Mouse (Mus musculus) colon, adult 2 months (tissue): ENCODE data around the gene Gm49403. TPM values are rescaled to one million over a fixed set of nuclear protein-coding genes. Genes with fewer than 3 reads are reported as not detected.

ENCODE experiments used
- polyA plus RNA-seq: library from polyadenylated mRNA; depleted of rRNA; stranded (reverse); fragments of >200 nt; gene quantifications from 2 replicates; pipeline ENCODE4 v1.2.3, GENCODE M21; 2012; rRNA removed

The Gm49403 gene
- polyA plus RNA-seq, result not detected in 2 replicates

DNA sequence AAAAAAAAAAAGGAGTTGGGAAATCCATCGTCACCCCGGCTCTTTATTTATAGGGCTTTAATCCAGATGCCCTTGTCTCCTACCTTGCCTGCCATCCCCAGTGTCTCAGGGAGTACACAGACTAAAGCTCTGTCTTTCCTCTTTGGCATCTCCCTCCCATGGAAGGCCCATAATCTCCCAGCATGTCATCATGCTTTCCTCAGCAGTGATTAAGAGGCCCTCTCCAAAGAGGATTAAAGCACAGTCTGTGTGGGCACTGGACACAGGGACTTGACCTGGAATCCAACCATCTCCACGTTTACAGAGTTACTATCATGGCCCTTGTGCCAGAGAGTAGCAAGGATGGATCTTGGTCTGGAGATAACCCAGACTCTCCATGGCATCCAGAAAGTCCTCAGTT is at the start of gene Gm49403, which contains the start of gene Lbhd1:
Gene Gm49403 (plus strand): TSS at position 315 of the 400 bp plus-strand sequence.
Gene Lbhd1 (plus strand): TSS at position 117 of the 400 bp plus-strand sequence.

DNA sequence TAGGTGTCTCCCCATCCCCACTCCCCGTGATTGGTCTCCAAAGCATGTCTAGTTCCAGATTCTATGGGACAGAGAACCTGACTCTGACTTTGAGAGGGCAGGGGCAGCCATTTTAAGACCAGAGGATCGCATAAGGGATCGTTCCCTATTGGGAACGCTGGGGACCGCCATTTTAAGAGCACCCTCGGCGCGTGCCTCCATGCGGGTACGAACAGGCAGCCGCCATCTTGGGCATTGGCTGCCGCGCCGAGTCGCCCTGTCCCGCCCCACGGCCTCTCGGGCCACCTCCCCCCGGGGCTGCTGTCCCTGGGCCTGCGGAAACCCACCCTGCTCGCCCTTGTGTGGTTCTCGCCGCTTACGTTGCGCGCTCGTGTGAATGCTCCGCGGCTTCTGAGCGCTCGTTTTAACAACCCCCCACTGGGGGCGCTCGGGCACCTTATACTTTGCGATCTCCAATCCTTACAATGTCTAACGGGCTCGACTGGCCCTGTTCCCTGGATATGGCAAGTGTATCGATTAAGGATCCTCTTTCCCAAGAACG is 46.4 kb upstream of the Gm49403 start, which contains the start of gene Bscl2:
Gene Bscl2 (plus strand): TSS at position 217 of the 541 bp plus-strand sequence.

DNA sequence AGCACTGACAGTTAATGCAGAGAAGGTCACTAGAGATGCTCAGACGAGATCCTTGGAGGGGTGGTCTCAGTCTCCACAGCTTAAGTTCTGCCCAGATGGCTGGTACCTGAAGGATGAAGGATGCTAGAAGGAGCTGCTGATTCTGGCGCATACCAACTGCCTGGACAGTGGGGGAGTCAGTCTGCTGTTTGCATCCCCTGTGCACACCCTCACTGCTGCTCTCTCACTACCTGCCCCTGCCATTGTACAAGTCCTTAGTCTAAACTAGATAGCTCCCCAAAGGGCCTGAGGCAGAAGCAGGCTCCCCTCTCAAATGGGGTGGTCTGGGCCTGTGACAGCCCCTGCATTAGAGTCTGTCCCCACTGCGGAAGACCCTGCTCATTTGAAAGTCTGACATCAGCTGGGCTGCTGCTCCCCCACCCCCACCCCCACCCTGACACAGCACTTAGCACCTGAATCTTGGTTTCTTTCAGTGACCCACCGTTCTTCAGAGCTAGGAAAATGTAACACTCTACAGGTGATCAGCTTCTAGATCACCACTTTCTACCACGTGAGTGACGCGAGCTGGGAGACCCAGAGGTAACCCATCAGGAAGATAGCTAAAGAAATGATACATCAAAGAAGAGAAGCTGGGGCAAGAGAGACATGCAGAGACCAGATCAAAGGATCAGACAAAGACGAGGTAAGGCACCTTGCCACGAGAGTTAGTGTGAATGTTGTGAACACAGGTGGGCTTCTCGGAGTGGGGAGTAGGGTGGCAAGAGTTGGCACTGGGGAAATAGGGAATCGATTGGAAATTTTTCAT is 44.4 kb upstream of the Gm49403 start, which contains the start of gene Gng3:
Gene Gng3 (minus strand): TSS at position 92 of the 805 bp plus-strand sequence.

DNA sequence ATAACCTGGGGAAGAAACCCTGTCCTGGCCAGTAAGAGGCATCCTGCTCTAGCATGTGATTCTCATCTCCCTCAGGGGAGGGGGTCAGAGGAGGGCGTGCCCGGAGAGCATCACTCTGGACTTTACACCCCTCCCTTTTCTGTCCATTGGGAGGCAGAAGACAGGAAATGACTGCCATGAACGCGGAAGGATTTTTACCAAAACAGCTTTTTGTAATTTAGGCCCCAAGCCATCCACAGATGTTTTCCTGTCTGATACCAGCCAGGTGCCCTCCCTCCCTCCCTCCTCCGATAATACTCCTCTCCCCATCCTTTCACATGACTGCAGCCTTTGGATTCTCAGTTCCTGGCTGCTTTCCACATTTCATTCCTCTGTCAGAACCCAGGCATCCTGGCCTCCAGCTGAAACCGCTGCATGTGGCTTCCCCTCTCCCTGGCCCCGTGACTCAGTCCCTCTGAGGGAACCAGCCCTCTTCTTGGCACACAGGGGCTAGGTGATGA is 33.3 kb upstream of the Gm49403 start, which contains the start of gene Lrrn4cl:
Gene Lrrn4cl (plus strand): TSS at position 367 of the 500 bp plus-strand sequence.

DNA sequence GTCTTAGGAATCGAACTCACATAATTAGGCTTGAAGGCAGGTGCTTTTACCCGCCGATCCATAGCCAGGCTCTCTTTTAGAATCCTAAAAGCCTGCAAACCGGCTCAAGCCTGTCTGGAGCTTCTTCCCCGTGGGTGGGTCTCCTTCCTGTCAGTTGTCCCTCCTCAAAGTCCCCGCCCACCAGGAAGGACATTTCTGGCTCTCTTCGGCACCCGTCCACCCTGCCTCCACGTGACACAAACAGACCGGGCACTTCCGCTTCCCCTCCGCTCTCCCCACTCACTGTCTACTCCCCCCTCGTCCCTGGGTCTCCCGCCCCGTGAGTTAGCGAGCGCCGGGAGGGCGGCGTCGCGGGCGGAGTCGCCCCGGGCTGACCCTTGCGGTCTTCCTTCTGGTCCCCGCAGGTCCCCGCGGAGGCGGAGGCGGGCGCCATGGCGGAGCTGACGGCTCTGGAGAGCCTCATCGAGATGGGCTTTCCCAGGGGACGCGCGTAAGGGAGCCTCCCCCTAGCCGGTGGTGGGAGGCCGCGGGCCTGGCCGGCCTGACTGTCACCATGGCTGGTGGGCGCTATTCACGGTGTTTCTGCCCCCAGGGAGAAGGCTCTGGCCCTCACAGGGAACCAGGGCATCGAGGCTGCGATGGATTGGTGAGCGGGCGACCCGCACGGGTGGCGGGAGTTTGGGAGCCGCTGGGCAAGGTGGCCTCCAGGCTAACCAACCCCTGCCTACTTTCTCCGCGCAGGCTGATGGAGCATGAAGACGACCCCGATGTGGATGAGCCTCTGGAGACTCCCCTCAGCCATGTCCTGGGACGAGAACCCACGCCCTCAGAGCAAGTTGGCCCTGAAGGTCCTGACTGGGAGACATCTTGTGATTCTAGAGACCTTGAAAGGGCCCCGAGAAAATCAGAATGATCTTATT is 12.2 kb upstream of the Gm49403 start, which contains the start of gene Ubxn1:
Gene Ubxn1 (plus strand): TSS at position 230 of the 920 bp plus-strand sequence.

DNA sequence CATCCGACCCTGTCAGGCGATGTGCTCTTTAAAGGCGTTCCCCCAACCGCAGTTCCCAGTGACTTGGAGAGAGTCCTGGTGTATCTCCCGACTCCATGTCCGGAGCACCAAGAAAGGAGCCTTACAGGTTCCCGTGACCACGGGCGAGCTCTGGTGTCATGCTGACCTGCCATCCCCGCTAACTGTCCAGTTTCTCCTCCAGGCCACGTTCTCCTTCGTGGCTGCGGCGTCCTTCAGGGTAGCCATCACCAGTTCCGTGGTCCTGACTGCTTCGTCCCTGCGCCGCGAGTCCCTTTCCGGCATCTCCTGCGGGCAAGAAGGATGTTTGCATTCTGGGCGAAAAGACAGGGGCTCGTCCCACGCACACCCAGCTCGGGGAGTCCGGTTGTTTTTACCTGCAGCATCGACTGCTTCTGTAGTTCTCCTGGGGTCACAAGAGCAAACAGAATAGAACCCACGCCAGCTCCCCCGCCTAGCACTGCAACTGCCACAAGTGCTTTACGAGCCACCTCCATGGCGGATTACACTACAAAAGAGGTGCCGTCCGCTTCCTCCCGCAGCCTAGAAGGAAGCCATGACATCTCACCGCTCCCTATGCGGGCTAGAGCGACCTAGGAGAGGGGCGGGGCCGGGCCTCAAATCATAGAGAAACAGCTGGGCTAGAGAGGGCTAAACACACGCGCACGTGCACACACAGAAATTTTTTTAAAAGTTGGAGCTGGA is 3.3 kb upstream of the Gm49403 start, which contains the start of gene Uqcc3:
Gene Uqcc3 (minus strand): TSS at position 613 of the 723 bp plus-strand sequence.

DNA sequence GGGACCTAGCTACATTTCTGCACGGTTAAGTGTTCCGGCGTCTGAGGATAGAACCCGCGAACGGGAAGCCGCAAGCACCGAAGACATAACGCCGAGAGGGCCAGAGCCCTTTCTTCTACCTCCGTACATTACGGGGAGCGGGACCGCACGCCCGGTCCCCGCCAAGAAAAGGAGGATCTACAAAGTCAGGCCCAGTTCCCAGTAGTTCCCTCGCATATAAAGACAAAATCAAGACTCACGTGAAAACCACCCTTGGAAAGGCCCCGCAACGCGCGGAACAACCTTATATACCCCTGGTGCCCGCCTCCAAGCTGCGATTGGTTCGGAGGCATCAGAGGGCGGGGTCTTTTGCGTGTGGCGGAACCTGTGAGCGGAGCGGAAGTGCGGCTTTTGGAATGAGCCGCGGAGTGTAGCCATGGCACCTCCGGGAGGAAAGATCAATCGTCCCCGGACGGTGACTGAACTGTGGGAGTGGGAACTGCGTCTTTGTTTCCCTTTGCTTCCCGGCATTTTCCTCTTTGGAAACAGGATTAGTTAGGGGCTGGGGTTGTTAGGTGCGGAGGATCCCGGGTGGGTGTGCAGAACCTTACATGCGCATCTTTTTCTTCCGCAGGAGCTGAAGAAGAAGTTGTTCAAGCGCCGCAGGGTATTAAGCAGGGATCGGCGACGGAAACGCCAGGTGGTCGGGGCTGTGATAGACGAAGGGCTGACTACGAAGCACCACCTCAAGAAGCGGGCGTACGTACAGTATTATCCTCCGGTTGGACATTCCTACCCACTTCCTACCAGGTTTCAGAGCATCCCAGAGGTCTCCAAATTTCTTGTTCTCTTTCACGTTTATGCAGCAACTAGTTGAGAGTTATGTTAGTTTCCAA is 5.0 kb downstream of the Gm49403 start, which contains the start of the genes 1810009A15Rik and Gm49416:
Gene 1810009A15Rik (plus strand): TSS at position 343 of the 875 bp plus-strand sequence.
Gene Gm49416 (plus strand): TSS at position 416 of the 875 bp plus-strand sequence.

DNA sequence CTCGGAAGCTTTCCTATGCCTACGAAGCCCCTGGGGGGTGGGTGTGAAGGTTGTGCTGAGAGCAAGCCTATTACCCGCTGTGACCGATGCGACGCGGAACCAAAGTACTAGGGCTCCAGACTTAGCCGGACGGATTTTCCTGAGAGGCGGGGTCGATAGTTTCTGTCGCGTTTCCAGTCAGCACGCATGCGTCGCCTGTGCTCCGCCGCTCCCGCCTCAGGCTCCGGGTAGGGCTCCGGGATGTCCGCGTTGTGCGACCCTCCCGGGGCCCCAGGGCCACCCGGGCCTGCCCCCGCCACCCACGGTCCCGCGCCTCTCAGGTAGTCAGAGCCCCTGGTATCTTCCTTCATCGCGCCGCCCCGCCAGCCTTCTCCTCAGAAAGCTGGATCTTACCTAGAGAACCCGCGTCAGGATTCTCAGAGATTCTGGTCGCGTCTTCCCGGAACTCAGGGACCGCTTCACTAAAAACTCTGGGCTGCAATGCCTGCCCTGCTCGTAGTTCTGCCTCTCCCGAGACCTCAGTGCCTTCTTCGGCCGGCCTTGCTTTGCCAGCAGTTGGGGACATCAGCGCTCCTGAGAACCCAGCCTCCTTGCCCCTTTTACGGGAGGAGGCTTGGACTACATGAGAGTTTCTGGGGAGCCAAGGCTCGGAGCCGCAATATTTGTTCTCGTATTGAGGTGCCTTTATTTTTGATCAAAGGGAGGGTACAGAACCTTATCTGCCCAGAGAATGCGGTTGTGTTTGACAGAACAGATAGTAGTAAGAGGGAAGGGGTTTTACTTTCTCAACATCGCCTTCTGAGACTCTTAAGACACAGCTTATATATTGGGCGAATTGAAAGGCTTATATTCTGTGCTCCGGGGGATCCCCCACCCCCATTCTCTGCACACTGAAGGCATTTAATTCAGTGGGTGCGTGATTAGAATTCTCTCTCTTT is 9.4 kb downstream of the Gm49403 start, which contains the start of gene Ints5:
Gene Ints5 (plus strand): TSS at position 177 of the 938 bp plus-strand sequence.

DNA sequence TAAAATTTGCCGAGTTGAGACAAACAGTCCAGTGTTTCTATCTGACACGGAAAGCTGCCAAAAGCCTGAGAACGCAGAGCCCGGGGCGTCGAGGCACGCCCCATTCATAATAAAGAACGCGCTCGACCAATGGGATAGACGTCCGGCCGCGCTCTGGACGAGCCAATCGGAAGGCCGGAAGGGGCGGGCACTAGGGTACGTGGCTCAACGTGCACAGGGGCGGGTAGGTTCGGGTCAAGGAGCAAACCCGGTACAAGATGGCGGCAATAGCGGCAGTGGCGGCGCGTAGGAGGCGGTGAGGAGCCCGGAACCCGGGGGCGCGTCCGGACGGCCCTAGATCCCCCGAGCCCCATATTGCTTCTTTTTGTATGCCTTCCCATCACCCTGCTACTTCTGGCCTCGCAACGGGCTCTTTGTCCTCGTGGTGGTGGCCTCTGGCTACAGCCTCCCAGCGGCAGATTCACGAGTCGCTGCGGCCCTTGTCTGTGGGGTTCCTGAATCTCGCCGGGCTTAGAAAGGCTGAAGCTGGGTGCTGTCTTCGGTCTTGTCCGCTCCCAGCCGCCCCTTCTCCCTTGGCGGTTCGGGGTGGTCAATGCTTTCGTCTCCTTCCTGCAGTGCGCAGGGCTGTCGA is 14.2 kb downstream of the Gm49403 start, which contains the start of gene Ganab:
Gene Ganab (plus strand): TSS at position 207 of the 631 bp plus-strand sequence.

DNA sequence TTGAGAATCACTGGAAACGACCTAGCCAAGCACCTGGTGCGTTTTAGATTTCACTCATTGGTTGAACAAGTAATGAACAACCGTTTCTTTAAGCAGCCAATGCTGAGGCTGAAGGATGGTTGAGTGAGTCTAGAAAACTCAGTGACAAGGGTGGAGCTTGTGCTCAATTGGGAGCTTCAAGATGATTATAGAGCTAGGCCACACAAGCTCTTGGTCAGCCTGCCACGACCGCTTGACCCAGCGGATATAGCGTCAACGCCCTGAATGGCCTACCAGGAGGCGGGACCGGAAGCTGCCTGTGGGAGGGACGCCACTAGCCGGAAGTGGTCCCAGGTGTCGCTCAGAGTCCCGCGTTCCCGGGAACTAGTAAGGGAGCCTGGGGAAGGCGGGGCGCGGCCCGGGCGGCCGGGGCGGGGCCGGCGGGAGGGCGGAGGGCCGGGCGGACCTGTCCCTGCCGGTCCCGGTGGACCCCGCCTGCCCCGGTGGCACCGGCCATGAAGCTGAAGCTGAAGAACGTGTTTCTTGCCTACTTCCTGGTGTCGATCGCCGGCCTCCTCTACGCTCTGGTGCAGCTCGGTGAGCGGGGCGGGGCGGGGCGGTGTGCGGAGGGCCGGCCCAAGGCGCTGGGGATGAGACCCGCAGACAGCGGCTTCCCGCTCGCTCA is 36.5 kb downstream of the Gm49403 start, which contains the start of gene B3gat3:
Gene B3gat3 (plus strand): TSS at position 302 of the 664 bp plus-strand sequence.

DNA sequence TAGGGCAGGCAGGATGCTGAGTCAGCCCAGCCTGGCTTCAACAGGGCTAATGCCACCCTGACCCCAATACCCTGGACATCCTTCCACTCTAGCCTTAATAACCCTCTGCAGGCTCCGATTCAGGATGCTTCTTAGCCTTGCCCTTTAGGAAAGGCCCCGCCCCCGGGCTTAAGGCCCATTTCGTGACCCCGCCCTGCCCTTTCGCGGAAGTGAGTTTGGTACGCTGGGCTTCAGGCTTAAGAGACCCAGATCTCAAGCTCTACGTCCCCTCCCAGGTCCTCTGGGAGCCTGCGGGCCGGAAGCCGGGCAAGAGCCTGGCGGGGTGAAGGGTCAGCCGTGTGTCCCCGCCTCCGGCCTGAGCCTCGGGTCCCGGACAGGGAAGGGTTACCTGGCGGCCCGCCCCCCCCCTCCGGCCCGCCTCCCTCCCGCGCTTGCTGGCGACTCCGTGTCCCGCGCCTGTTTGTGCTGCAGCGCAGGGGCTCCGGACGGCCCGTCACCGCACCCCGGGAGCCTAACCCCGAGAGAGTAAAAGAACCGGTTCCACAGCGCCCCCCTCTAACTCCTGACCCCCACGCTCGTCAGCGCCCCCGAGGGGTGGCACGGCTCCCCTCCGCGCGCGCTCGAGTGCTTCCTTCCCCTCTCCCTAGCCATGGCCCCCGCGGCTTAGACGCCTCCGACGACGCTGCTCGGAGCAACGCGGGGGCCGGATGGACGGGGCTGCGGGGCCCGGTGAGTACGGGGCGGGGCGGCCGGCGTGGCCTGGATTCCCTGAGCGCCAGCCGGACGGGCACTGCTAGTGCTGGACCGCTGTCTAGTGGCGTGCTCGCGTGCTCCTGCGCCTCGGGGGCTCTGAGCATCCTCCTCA is 45.7 kb downstream of the Gm49403 start, which contains the start of the genes Rom1 and Eml3:
Gene Rom1 (minus strand): TSS at position 133 of the 865 bp plus-strand sequence.
Gene Eml3 (plus strand): TSS at position 329 of the 865 bp plus-strand sequence.

Other genes with a start within 250 kb of the Gm49403 start
- gene Chrm1, start 220.1 kb upstream of the Gm49403 start, polyA plus RNA-seq, result 8.6 and 12.4 TPM in 2 replicates
- 77.3 and 84.0 TPM in 2 replicates for gene Slc3a2, start 160.6 kb upstream of the Gm49403 start, polyA plus RNA-seq
- gene Wdr74, start 148.1 kb upstream of the Gm49403 start, polyA plus RNA-seq, result 23.1 and 24.6 TPM in 2 replicates
- gene 1700092M07Rik, start 143.2 kb upstream of the Gm49403 start, polyA plus RNA-seq, result not detected in 2 replicates
- gene Stx5a, start 142.5 kb upstream of the Gm49403 start, polyA plus RNA-seq, result 76.8 and 84.3 TPM in 2 replicates
- 46.2 and 48.5 TPM in 2 replicates for gene Nxf1, start 126.9 kb upstream of the Gm49403 start, polyA plus RNA-seq
- 138 and 175 TPM in 2 replicates for gene Tmem223, start 112.9 kb upstream of the Gm49403 start, polyA plus RNA-seq
- 72.7 and 126 TPM in 2 replicates for gene Tmem179b, start 109.5 kb upstream of the Gm49403 start, polyA plus RNA-seq
- gene Taf6l, start 97.5 kb upstream of the Gm49403 start, polyA plus RNA-seq, result 9.5 and 9.9 TPM in 2 replicates
- 17.4 and 20.0 TPM in 2 replicates for gene Polr2g, start 85.4 kb upstream of the Gm49403 start, polyA plus RNA-seq
- 1.6 and 1.9 TPM in 2 replicates for gene Zbtb3, start 81.4 kb upstream of the Gm49403 start, polyA plus RNA-seq
- 9.8 and 12.1 TPM in 2 replicates for gene Ttc9c, start 64.6 kb upstream of the Gm49403 start, polyA plus RNA-seq
- gene Hnrnpul2, start 63.9 kb upstream of the Gm49403 start, polyA plus RNA-seq, result 23.2 and 24.4 TPM in 2 replicates
- gene AC129217.1, start 54.2 kb upstream of the Gm49403 start, polyA plus RNA-seq, result 2.4 and 6.1 TPM in 2 replicates
- 125 and 157 TPM in 2 replicates for gene Bscl2, start 46.5 kb upstream of the Gm49403 start, polyA plus RNA-seq
- 2.1 and 2.8 TPM in 2 replicates for gene Gng3, start 44.7 kb upstream of the Gm49403 start, polyA plus RNA-seq
- 1.5 and 3.0 TPM in 2 replicates for gene Lrrn4cl, start 33.2 kb upstream of the Gm49403 start, polyA plus RNA-seq
- 113 and 124 TPM in 2 replicates for gene Ubxn1, start 12.4 kb upstream of the Gm49403 start, polyA plus RNA-seq
- gene Uqcc3, start 3.0 kb upstream of the Gm49403 start, polyA plus RNA-seq, result 24.9 and 27.0 TPM in 2 replicates
- gene Lbhd1, start 198 bp upstream of the Gm49403 start, polyA plus RNA-seq, result 0.76 and 1.1 TPM in 2 replicates
- gene 1810009A15Rik, start 4.9 kb downstream of the Gm49403 start, polyA plus RNA-seq, result 9.0 and 12.8 TPM in 2 replicates
- gene Gm49416, start 5.0 kb downstream of the Gm49403 start, polyA plus RNA-seq, result not detected in 2 replicates
- gene Ints5, start 9.1 kb downstream of the Gm49403 start, polyA plus RNA-seq, result 24.4 and 26.7 TPM in 2 replicates
- 94.0 and 114 TPM in 2 replicates for gene Ganab, start 14.1 kb downstream of the Gm49403 start, polyA plus RNA-seq
- 114 and 123 TPM in 2 replicates for gene B3gat3, start 36.4 kb downstream of the Gm49403 start, polyA plus RNA-seq
- 11.4 and 12.6 TPM in 2 replicates for gene Rom1, start 45.4 kb downstream of the Gm49403 start, polyA plus RNA-seq
- 34.6 and 42.8 TPM in 2 replicates for gene Eml3, start 45.6 kb downstream of the Gm49403 start, polyA plus RNA-seq
- 17.1 and 24.9 TPM in 2 replicates for gene Mta2, start 57.9 kb downstream of the Gm49403 start, polyA plus RNA-seq
- gene Tut1, start 69.9 kb downstream of the Gm49403 start, polyA plus RNA-seq, result 14.7 and 16.6 TPM in 2 replicates
- gene Eef1g, start 83.1 kb downstream of the Gm49403 start, polyA plus RNA-seq, result 172 and 210 TPM in 2 replicates
- gene Ahnak, start 105.4 kb downstream of the Gm49403 start, polyA plus RNA-seq, result 26.2 and 29.7 TPM in 2 replicates
- gene Scgb1a1, start 204.0 kb downstream of the Gm49403 start, polyA plus RNA-seq, result 1.9 and 2.4 TPM in 2 replicates